Mouse (Mus musculus) hindbrain, postnatal 0 days (tissue): ENCODE measurements at regions not wholly inside any gene's neighbourhood (a gene's known extent, or its start where the extent isn't known, plus 50 kb on each side); places are given as distances from the start of the nearest gene placed in this dataset.

Experiments
- ATAC-seq: fragments of 200-750 bp; cut with Nextera tagmentation; 2 replicates; pipeline ENCODE4 v1.8.0; 2017; ENCODE audit warnings: mild to moderate bottlenecking, moderate TSS enrichment, moderate library complexity
- DNase-seq: peaks from one replicate; pipeline ENCODE4 v3.0.0-alpha.2; 2015; ENCODE audit warnings: low spot score
- H3K27ac ChIP-seq: fragments of 300-500 bp; sonication (generic); 2 replicates; pipeline ENCODE4 v1.5.1; 2014; ENCODE audit warnings: mild to moderate bottlenecking
- H3K27me3 ChIP-seq: fragments of 300-500 bp; sonication (generic); 2 replicates; pipeline ENCODE4 v1.6.1; 2014; ENCODE audit warnings: low read length, mixed read lengths; ENCODE audit not compliant: insufficient read depth
- H3K36me3 ChIP-seq: fragments of 300-500 bp; sonication (generic); 2 replicates; pipeline ENCODE4 v1.6.1; 2014; ENCODE audit warnings: low read length, mixed read lengths; ENCODE audit not compliant: insufficient read depth
- H3K4me1 ChIP-seq: fragments of 300-500 bp; sonication (generic); 2 replicates; pipeline ENCODE4 v1.6.1; 2014; ENCODE audit warnings: antibody characterized with exemption, low read length, mixed read lengths; ENCODE audit not compliant: insufficient read depth
- H3K4me2 ChIP-seq: fragments of 300-500 bp; sonication (generic); 2 replicates; pipeline ENCODE4 v1.6.1; 2014; ENCODE audit warnings: low read depth, mild to moderate bottlenecking, low read length, moderate library complexity, mixed read lengths
- H3K4me3 ChIP-seq: fragments of 300-500 bp; sonication (generic); 2 replicates; pipeline ENCODE4 v1.5.1; 2014; ENCODE audit warnings: low read length
- H3K9ac ChIP-seq: fragments of 300-500 bp; sonication (generic); replicated peaks from 2 replicates; pipeline ENCODE4 v1.6.1; 2014; ENCODE audit warnings: mild to moderate bottlenecking, low read length, moderate library complexity, mixed read lengths
- H3K9me3 ChIP-seq: fragments of 300-500 bp; sonication (generic); 2 replicates; pipeline ENCODE4 v1.6.1; 2016; ENCODE audit warnings: low read length, mixed read lengths
- CTCF ChIP-seq: IDR thresholded peaks from 2 replicates; pipeline ENCODE4 v1.5.1; 2016; ENCODE audit warnings: antibody characterized with exemption, control low read depth, low read depth
- WGBS: fragments of 180-500 bp; shearing (Covaris S2); extraction: QIAGEN DNeasy Blood & Tissue Kit; methylation state at CpG from one replicate; pipeline ENCODE4 v1.1.7; 2014; 5-methylcytosine and 5-hydroxymethylcytosine counted together

DNA sequence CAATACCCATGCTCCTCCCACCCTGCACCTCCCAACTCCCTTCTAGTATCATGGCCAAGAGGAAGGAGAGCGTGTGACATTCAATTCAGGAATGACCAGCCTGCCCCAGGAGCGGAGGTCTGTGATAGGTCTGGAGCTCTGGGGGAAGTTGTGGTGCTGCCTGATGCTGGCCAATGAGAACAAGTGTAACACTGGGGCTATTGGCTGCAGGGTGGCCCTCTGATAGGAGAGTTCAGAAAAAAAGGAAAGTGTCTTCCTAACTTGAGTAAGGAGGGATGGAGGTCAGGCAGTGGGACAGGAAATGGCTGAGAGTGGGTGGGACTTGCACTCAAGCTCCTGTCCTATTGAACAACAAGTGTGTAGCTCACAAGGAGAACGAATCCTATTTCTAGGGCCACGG, 111.7 kb upstream of the Rcn1 start:
- Histone ChIP-seq H3K27me3 (no peaks in the 10 kb centered on the region), H3K4me3 (no peak overlapping the region), H3K4me2 (no peak overlapping the region), H3K9me3 (no peaks in the 10 kb centered on the region), H3K9ac (no peak overlapping the region), H3K4me1 (0 out of 2 replicates have a peak, but pooled peaks cover 4% of the 10 kb centered on the region), H3K27ac (no peak overlapping the region), H3K36me3 (no peaks in the 10 kb centered on the region)
- ATAC-seq (no peak), DNase-seq (no peak)
- no peak for TF ChIP-seq CTCF
- WGBS = 88% methylated on average over 4 of the region's 4 CpGs

DNA sequence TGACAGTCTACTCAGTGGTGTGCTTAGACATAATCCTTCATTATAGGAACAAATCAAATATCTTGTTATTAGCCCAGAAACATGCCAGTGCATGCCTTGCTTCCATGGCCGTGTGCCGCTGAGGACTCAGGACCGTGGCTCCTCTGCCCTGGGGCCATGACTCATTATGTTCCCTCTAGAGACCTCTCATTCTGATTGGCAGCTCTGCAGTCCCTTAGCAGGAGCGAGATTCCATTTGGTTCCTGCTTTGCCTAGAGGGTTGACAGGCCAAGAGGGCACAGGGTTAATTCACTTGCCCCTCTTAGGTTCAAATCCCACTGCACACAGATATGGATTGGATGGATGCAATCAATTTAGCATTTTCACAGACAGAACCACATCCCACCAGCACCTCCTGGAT, 112.6 kb upstream of the Rcn1 start:
- Histone ChIP-seq H3K36me3 (no peaks in the 10 kb centered on the region), H3K9me3 (no peaks in the 10 kb centered on the region), H3K4me1 (0 out of 2 replicates have a peak, but pooled peaks cover 4% of the 10 kb centered on the region), H3K9ac (no peak overlapping the region), H3K4me3 (no peak overlapping the region), H3K27ac (no peak overlapping the region), H3K27me3 (no peaks in the 10 kb centered on the region), H3K4me2 (no peak overlapping the region)
- no peak for TF ChIP-seq CTCF
- ATAC-seq (no peak), DNase-seq (no peak)
- 55% methylated on average over 4 of the region's 4 CpGs for WGBS

DNA sequence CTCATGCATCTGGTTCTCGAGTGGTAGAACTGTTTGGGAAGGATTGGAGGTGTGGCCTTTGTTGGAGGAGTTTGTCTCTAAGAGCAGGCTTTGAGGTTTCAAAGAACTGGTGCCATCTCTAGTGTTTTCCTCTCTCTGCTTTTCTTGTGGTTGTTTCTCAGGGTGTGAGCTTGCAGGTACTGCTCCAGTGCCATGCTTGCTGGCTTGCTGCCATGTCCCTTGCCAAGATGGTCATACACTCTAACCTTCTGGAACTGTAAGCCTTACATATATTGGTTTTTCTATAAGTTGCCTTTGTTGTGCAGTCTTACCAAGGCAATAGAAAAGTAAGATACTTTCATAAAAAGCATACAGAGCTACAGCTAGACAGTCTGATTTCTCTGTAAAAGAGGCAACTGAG, 115.1 kb upstream of the Rcn1 start:
- Histone ChIP-seq H3K27me3 (no peaks in the 10 kb centered on the region), H3K27ac (no peak overlapping the region), H3K4me3 (no peak overlapping the region), H3K9ac (no peak overlapping the region), H3K9me3 (no peaks in the 10 kb centered on the region), H3K4me1 (0 out of 2 replicates have a peak, but pooled peaks cover 4% of the 10 kb centered on the region), H3K4me2 (no peak overlapping the region), H3K36me3 (no peaks in the 10 kb centered on the region)
- ATAC-seq (no peak), DNase-seq (no peak)
- no peak for TF ChIP-seq CTCF
- 86% methylated on average over 1 of the region's 1 CpGs for WGBS

DNA sequence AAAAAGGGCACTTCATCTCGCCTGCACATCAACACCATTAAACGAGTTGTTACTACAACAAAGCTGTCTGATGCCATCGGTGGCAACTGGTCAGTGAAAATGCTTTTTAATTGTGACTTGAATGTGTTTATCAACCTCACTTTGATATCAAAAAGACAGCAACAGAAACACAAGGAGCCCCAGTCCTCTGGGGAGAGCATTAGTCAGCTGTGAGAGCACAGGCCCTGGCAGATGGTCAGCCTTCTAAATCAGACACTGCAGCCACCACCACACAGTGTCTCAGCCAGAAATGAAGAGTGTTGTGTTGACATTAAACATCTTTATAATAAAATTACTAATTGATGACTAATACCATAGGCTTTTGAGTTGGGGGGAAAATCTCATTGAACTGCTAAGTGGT, 115.8 kb upstream of the Rcn1 start:
- DNase-seq = peak; percentile 77
- Histone ChIP-seq H3K9me3 (no peaks in the 10 kb centered on the region), H3K4me1 (0 out of 2 replicates have a peak, but pooled peaks cover 4% of the 10 kb centered on the region), H3K27me3 (no peaks in the 10 kb centered on the region), H3K36me3 (no peaks in the 10 kb centered on the region), H3K4me2 (no peak overlapping the region), H3K27ac (no peak overlapping the region), H3K4me3 (no peak overlapping the region), H3K9ac (no peak overlapping the region)
- 49% methylated on average over 3 of the region's 3 CpGs for WGBS
- TF ChIP-seq CTCF = no peak
- ATAC-seq = peak; percentile 78; the same call in 1 of the 2 replicates

DNA sequence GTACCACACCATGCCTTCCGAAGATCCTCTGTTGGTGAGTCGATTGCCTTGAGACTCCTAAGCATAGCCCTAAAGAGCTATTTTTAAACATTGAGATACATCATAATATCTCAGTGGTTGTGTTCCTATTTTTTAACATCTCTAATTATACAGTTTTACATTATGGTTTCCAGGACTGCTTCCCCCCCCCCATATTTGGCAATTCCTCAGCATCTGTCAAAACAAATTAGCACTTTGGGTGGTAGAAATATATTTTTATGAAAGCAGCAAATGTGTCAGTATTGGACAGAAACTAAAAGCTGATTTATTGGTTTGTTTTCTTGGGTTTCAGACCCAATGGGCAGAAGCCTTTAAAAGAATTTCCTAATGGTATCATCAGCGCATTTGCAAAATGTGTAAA, 116.2 kb upstream of the Rcn1 start:
- H3K9me3 ChIP-seq = no peaks in the 10 kb centered on the region
- no peak overlapping the region for H3K4me2 ChIP-seq
- H3K27me3 ChIP-seq = no peaks in the 10 kb centered on the region
- no peak overlapping the region for H3K27ac ChIP-seq
- H3K9ac ChIP-seq = no peak overlapping the region
- no peaks in the 10 kb centered on the region for H3K36me3 ChIP-seq
- H3K4me3 ChIP-seq = no peak overlapping the region
- peak; percentile 24; the same call in 1 of the 2 replicates for ATAC-seq
- 66% methylated on average over 3 of the region's 3 CpGs for WGBS
- no peak for TF ChIP-seq CTCF
- H3K4me1 ChIP-seq = 0 out of 2 replicates have a peak, but pooled peaks cover 4% of the 10 kb centered on the region
- no peak for DNase-seq

DNA sequence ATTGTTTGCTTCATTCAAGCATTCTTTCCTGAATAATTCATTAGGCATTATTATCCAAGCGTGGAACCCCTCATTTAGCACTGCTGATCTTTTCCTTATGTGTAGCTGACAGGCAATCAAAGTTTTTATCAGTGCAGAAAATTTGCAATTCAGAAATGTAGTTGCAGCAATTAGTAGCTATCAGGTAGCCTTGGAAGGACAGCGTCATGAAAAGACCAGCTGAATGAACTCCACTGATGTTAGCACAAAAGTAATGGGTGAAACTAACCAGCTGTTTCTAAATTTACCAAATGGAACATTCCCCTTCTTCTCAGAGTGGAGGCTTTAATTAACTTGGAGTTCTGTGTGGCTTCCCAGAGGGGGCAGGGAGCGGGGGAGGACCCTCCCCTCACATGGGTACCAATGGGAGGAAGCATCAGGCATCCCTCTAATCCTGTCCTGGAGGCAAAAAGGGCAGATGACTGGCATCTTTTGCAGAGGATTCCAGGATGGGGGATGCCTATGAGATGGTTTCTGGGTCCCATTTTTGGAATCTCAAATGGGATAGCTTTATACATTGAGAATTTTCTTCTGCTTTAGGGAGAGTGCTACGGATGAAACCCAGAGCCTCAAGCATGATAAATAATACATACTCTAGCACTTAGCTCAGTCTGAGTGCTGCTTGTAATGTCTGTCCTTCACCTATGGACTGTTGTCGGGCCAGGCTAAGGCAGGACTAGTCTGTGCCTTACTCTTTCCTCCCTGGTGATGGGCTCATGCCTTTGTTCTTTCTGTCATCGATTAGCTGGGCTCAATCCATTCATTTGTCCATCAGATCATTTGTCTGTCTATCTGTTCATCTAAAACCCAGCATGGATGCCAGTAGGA, 117.4 kb upstream of the Rcn1 start:
- WGBS = 37% methylated on average over 6 of the region's 6 CpGs
- Histone ChIP-seq H3K9ac (no peak overlapping the region), H3K36me3 (no peaks in the 10 kb centered on the region), H3K4me3 (no peak overlapping the region), H3K9me3 (no peaks in the 10 kb centered on the region), H3K4me2 (0 out of 2 replicates have a peak overlapping the region, but pooled peaks have one; percentile 7), H3K27ac (no peak overlapping the region), H3K27me3 (0 out of 2 replicates have a peak, but pooled peaks cover 4% of the 10 kb centered on the region), H3K4me1 (0 out of 2 replicates have a peak, but pooled peaks cover 4% of the 10 kb centered on the region)
- ATAC-seq (no peak), DNase-seq (peak; percentile 61)
- TF ChIP-seq CTCF = no peak

DNA sequence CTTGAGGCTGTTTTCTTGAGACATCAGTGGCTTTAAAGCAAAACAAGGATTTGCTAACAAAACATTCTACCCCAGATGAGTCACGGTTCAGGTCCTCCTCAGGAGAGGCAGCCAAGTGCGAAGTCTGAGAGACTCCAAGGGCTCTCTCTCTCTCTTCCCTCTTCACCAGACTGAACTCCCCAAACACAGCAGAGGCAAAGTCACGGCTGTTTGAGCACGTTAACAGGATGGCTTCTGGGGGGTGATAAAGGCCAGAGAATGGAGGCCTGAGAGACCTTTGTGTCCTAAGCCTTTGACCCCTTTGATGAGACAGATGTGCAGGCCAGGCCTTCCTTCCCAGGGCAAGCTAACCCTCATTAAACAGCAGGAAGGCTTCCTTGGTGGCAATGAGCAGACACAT, 122.7 kb upstream of the Rcn1 start:
- ATAC-seq = no peak
- H3K27me3 ChIP-seq = 0 out of 2 replicates have a peak, but pooled peaks cover 4% of the 10 kb centered on the region
- no peak overlapping the region for H3K27ac ChIP-seq
- H3K4me2 ChIP-seq = no peak overlapping the region
- H3K9ac ChIP-seq = no peak overlapping the region
- H3K4me1 ChIP-seq = no peaks in the 10 kb centered on the region
- no peaks in the 10 kb centered on the region for H3K36me3 ChIP-seq
- no peak for DNase-seq
- no peak overlapping the region for H3K4me3 ChIP-seq
- H3K9me3 ChIP-seq = no peaks in the 10 kb centered on the region
- TF ChIP-seq CTCF = no peak
- WGBS = 22% methylated on average over 4 of the region's 4 CpGs
